Mouse (Mus musculus): Measurements from ENCODE around the gene Ccr10.
"Not testable (repeated sequence)": the region's sequence is repeated elsewhere in the genome, so short reads cannot be mapped to it uniquely, and the experiment has no call there.

The Ccr10 gene

DNA sequence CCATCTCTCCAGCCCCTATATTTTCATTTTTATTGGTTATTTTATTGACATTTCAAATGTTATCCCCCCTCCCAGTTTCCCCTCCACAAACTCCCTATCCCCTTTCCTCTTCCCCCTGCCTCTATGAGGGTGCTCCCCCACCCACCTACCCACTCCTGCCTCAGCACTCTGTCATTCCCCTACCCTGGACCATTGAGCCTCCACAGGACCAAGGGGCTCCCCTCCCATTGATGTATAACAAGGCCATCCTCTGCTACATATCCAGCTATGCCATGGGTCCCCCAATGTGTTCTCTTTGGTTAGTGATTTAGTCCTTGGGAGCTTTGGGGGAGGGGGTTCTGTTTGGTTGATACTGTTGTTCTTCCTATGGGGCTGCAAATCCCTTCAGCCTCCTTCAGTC, 20.6 kb downstream of the Ccr10 start:
- DNase-seq (ENCODE audit: low spot score) = no peak

DNA sequence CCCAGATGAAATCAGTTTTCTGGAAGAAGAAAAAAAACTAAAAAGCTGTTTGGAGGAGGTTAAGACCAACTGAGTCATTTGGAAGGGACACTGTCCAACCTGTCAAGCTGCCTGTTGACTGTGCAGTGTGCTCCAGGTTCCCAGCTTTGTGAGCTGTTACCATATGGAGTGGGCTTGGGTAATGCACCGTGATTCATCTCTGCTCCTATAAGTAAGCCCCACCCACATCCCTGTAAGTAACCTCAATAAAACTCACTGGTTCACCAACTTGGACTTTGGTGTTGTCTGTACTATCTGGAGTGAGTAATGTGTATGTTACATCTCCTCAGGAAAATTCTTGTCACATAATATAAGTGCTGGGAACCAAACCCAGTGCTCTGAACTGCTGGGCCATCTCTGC, 22.4 kb downstream of the Ccr10 start:
- no peak for DNase-seq (ENCODE audit: low spot score)

DNA sequence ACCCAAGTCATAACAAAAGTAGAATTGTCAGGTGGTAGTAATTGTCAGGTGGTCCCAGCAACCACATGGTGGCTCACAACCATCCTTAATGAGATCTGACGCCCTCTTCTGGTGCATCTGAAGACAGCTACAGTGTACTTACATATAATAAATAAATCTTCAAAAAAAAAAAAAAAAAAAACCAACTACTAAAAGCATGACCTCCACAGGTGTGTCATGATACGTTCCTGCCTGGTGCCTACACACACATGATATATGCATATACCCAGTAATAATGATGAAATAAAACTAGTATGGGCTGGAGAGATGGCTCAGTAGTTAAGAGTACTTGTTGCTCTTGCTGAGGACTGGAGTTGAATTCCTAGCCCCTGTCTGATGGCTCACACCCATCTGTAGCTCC, 24.2 kb downstream of the Ccr10 start:
- DNase-seq (ENCODE audit: low spot score) = no peak

DNA sequence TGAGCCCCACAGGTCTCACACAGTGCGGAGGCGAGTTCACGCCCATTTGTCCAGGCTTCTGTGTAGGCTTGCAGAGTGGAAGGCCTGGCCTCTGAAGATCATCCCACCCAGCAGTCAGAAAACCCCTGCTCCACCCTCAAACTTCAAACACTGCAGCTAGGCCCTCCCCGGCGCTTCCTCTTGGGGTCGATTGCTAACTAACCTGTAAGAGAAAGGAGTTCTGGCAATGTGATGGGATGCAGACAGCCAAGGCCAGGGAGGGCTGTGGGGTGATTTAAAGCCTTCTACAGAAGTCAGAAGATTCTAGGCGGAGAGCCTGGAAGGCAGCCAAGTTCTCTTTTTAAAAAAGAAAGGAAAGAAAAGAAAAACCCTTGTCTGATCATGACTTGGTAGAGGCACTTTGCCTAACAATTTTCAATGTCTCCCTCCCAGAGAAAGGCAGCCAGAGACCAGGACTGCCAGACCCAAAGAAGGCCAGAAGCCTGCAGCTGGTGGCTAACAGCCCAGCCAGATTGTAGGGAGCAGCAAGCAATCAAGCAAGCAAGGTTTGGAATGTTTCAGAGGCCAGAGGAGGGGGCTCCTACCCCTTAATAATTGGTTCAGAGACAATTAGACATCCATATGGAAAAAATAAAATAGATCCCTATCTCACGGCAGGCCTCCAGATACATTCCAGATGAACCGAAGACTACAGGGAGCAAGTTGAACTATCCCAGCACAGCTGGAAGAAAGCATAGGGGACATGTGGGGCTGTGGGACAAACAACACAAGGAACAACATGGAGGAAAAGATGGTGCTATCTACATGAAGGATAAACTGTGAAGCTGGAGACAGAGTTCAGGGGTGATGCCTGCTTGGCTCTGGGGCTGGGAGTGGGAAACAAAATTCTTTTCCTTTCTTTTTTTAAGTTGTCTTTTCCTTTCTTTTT, 25.8 kb downstream of the Ccr10 start:
- DNase-seq (ENCODE audit: low spot score) = peak; percentile 64

DNA sequence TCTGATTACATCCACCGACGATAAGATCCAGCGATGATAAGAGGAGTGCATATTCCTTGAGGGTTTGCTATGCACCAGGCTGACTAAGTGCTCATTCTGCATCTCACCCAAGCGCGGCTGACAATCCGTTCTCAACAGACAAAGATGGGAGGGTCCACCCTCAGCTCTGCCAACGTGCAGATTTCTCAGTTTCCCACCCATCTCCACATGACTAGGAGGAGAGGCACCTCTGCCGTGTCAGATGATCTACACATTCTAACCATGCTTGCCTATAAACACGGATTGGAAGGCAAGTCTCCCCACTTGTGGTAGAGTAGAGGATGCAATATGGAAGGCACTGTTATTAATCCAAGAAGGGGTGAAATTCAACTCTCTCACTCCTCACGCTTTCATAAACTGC, 26.5 kb downstream of the Ccr10 start:
- no peak for DNase-seq (ENCODE audit: low spot score)

DNA sequence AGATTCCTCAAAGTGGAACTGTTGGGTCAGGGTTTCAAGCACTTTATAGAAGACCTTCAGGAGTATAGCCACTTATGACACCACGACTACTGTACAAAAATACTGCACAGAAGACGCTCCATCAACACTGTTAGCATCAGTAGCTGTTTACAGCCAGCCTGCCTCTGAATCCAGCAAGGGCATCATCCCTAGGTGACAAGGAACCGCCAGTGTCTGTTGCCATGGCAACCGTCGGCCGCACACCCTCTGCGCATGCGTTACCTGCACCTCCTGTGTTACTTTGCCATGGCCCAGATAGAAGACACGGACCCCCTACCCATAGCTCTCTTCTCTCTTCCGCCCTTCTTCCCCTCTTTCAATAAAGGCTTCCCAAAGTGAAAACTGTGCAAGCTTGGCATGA, 28.9 kb downstream of the Ccr10 start:
- DNase-seq (ENCODE audit: low spot score) = no peak

DNA sequence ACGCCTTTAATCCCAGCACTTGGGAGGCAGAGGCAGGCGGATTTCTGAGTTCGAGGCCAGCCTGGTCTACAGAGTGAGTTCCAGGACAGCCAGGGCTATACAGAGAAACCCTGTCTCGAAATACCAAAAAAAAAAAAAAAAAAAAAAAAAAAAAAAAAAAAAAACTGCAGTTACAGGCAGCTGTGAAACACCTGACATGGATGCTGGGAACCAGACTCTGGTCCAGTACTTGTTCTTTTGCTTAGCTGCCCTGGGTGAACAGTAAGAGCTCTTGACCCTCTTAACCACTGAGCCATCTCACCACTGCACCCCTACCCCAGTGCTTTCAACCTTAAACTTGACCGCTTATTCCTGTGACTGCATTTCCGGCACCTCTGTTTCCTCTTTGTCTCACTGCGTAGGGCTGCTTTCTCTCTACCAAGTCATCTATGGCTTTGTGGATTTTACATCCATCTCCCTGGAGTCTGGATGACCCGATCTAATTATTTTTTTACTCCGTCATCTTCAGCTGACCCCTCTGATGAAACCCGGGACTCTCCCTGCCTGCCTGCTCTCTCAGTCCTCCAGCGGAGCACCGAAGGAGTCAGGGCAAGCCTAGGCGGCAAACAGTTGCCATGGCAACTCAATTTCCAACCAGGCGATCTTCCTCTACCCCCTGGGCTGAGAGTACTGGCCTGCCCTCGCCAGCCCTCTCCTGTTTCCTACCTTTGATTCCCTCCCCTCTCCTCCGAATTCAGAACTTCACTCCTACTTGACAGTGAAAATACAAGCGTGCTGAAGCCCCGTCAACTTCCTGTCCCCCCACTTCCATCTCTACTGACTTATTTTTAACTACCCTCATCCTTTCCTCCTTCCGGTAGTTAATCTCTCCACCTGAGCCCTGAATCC, 31.7 kb downstream of the Ccr10 start:
- DNase-seq (ENCODE audit: low spot score) = no peak

DNA sequence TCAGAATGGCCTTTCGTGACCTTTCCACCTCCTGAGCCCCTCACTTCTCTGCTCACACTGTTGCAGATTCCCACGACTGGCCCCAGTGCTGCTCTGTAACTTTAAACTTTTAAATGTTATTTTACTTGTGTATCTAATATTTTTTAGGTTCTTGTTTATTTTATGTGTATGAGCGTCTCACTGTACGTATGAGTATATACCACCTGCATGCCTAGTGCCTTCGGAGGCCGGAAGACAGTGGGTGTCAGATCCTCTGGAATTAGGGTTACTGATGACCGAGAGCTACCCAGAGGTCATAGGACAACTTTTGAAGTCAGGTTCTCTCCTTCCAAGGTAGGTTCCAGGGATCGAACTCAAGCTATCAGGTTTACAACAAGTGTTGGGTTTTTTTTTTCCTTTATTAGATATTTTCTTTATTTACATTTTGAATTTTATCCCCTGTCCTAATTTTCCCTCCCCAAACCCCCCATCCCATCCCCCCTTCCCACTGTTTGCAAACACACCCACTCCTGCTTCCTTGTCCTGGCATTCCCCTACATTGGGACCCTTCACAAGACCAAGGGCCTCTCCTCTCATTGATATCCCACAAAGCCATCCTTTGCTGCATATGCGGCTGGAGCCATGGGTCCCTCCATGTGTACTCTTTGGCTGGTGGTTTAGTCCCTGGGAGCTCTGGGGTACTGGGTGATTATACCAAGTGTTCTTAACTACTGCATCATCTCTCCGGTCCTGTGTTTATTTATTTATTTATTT, 32.9 kb downstream of the Ccr10 start:
- no peak for DNase-seq (ENCODE audit: low spot score)

DNA sequence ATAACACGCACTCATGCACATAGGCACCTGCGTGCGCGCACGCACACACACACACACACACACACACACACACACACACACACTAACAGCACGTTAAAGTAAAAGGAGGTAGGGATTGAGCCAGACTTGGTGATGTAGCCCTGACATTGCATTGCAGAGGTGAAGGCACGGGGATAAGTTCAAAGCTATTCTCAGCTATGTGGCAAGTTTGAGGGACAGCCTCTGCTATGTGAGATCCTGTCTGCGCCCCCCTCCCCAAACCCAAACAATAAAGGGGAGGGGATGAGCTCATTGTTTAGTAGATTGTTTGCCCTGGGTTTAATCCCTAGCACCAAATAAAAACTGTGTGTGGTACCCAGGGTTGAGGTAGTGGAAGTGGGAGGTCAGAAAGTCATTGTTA, 34.2 kb downstream of the Ccr10 start:
- no peak for DNase-seq (ENCODE audit: low spot score)

DNA sequence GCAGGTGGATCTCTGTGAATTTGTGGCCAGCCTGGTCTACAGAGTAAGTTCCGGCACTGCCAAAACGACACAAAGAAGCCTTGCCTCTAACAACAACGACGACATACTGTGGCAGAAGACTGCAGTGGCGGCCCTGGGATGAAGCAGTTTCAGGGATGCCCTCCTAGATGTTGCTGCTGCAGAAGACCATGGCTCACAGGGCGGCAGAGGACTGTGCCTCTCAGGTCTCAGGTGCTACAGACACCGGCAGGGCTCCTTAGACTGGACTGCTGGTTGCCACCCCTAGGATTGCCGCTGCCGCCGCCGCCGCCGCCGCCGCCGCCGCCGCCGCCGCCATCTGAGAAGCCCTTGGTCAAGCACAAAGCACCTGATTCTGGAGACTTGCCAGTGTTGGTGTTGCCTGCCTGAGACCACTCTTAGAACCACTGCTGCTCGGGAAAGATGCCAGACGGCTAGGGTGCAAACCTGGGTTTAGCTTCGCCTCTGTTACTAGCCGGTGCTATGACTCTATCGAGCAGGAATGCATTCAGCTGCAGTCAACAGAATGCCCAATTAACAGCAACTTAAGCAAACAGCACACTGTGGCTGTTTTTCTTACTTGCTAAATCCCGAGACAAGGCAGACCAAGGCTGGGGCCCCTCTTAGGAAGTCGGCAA, 35.0 kb downstream of the Ccr10 start:
- no peak for DNase-seq (ENCODE audit: low spot score)

DNA sequence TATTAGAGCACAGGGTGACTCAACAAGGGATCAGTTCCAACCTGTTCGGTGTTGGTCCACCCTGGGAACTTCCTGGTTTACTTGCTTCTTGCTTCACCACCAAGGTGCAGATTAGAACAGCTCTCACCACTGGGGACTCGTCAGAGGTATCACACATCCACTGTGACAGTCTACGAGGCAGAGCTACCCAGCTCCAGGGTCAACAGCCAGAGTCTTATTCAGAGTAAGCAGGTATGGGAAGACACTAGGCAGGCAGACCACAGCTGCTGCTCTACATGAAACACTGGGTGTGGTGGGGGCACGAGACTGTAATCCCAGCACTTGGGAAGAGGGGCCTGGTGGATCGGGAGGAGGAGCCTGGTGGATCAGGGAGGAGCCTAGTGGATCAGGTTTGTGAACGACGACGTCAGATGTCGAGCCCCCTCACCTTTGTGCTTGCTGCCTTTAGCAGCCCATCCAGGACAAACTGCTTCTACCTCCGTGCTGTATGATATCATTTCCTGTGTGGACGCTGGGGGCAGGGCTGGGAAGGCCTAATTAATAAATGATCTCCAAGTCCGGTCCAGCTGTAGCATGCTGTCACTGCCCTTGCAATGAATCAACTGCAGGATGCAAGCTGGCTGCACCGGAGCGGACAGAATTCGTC, 36.6 kb downstream of the Ccr10 start:
- DNase-seq (ENCODE audit: low spot score) = no peak

DNA sequence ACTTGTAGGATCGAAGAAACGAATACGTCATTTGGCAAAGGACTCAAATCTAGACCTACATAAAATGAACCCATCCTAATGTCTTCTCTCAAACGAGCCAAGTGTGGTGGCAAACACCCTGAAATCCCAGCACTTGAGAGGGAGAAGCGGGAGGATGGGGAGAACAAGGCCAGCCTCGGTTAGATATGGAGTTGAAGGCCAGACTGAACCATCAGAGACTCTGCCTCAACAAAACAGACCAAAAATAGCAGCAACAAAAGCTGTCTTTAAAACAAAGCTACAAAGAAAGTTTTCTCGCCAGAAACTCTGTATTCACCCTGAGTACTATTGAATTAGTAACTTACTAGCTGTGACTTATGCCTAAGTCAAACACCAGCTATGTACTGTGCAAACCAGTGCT, 38.2 kb downstream of the Ccr10 start:
- no peak for DNase-seq (ENCODE audit: low spot score)

DNA sequence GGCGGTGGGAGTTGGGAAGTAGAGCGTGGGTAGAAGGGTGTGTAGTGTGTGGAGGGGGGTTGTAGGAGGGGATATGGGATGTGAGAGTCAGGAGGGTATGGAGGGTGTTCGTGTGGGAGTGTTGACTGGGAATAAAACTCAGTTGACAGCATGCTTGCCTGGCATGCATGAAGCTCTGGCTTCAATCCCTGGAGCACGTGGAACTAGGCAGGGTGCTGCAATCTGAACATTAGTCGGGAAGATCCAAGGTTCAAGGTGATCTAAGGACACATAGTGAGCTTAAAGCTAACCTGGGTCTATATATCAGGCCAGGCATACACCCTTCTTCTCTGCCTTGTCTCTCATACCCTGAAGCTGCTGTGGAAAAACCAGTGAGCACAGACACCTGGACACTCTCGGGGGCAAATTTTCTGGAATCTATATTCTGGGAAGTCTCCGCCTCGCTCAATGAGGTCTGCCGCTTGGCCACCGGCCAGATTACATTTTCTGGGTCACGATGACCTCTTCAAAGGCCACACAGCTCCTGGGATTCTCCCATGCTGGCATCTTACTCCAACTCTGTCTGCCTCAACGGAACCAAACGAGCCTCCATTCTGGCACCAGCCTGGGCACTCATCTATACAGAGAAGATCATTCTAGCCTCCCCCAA, 40.9 kb downstream of the Ccr10 start:
- no peak for DNase-seq (ENCODE audit: low spot score)

DNA sequence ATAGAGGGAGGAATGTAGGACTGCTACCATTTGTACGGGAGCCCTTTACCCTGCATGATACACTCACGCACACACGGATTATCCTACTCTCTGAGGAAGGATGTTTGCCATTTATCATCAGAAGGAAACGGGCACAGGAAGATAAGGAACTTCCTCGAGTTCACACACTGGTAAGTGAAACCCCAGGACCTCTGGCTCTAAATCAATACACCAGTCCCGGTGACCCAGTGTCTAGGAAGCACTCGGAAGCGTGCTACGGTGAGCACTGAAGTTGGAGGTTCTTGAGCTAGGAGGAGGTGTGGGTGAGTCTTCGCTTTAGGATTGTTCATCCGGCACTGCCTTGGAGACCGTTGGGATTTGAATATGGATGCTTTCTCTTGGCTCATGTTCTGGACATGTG, 42.2 kb downstream of the Ccr10 start:
- DNase-seq (ENCODE audit: low spot score) = no peak

DNA sequence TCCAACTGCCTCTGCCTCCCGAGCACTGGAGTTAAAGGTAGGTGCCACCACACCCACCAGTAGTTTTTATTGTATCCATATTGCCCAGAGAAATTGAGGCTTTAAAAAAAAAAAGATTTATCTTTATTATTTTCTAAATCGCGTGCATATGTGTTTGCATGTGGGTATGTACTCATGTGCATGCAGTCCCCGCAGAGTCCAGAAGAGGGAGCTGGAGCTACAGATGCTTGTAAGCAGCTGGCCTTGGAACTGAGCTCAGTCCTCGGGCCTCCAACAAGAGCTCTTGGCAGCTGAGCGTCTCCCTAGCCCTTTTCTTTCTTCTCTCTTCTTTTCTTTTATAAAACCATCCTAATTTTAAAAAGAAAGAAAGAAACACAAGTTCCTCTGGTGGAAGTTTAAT, 43.5 kb downstream of the Ccr10 start:
- peak; percentile 61 for DNase-seq (ENCODE audit: low spot score)

DNA sequence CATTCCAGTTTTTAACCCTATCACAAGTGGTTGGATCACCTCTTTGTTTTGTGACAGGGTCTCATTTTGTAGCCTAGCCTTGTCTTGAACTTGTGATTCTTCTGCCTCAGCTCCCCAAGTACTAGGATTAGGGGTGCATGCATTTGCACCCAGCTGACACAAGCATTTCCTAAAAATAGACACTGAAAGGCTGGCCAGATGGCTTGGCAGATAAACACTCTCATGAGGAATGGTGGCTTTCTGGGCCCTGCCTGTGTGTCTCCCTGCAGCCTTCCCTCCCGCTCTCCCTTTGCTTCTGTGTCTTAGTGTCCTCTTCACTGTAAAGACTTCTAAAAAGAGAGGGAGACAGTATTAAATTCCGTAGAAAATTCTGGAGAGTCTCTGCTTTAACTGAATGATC, 44.1 kb downstream of the Ccr10 start:
- DNase-seq (ENCODE audit: low spot score) = peak; percentile 69

DNA sequence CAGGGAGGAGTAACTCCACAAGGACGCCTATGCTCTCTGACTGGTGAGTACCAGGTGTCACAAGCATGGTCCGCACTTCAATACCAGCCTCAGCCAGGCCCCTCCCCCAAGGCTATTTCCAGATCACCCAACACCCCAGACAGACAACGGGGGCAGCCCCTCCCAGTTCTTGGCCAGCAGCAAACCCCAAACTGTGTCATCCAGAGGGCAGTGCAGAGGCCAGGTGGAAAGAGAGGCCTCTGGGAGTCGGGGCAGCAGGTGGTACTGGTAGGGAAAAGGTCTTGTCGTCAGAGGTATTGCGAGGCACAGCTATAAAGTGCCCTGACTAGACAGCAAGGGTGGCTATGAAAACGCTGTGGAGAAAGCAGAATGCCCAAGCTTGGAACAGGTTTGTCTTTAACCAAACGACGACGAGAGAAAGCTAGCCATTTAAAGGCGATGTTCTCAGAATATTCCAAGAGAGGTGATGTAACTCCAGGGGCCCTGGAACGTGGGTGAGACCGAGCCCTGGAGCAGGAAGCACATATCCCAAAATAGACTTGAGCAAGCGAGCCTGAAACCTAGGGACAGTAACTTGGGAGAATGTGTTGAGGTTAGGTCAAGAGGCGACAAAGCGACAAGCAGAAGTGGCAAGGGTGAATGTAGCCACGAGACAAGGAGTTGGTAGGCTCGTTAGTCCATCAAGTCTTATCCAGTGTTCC, 45.0 kb downstream of the Ccr10 start:
- peak; percentile 35 for DNase-seq (ENCODE audit: low spot score)

DNA sequence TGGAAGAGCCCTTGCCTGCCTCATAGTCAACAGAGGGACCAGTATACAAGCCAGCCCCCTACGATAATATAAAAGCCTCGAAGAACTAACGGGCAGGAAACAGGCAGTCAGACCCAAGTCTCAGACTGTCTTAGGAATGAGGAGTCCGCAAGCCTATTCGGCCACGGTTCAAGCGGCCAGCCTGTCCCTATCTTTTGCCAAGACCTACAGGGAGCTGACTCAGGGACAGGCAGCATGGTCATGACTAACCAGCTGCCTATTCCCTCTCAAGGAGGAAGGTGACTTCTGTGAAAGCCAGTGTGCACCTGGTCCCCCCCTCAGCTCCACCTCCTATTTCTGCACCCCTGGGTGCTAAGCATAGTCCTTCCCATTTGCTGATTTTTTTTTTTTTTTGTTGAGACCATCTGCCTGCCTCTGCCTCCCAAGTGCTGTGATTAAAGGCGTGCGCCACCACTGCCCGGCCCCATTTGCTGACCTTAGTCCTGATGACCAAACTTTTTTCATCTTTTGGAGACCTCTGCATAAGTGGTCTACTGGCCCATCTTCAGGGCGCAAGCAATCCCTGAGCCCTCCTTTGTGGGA, 46.2 kb downstream of the Ccr10 start:
- DNase-seq (ENCODE audit: low spot score) = no peak

DNA sequence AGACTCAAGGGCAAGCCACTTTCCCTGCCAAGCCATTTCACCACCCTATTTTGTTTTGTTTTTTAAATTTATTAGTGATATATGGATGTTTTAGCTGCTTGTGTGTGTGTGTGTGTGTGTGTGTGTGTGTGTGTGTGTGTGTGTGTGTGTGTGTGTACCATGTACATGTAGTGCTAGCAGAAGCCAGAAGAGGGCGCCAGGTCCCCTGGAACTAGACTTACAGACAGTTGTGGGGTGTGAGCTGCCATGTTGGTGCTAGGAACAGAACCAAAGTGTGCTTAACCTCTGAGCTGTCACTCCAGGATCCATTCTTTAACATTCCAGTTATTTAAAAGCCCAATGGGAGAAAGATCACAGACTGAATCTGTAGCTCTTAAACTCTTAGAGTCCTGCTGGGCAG, 48.2 kb downstream of the Ccr10 start:
- no peak for DNase-seq (ENCODE audit: low spot score)

DNA sequence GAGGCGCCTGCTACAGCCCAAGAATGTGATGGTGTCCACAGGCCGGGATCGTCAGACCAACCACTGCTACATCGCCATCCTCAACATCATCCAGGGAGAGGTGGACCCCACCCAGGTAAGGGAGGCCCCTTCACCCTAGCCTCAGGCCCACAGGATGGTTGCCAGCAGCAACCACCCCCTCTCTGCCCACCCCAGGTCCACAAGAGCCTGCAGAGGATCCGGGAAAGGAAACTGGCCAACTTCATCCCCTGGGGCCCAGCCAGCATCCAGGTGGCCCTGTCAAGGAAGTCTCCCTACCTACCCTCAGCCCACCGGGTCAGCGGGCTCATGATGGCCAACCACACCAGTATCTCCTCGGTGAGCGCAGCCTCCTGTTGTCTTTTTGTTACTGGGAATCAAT, 50.2 kb downstream of the Ccr10 start:
- not testable (repeated sequence) for DNase-seq (ENCODE audit: low spot score)

All from adipocyte (in vitro differentiated cells).